Mouse (Mus musculus) G1E (cell line): Measurements from ENCODE around the gene Dennd2a. TPM values are rescaled to one million over a fixed set of nuclear protein-coding genes. Genes with fewer than 3 reads are reported as not detected.

ENCODE experiments used
- ATAC-seq: 2 replicates; pipeline ENCODE4 v1.8.0; 2016; ENCODE audit warnings: mild to moderate bottlenecking; ENCODE audit not compliant: insufficient number of reproducible peaks, poor library complexity, low FRiP score, severe bottlenecking; ENCODE audit errors: extremely low read depth
- DNase-seq: peaks from one replicate; pipeline ENCODE4 v3.0.0; 2012; ENCODE audit warnings: low spot score
- H3K27me3 ChIP-seq: 2 replicates; pipeline ENCODE4 v1.6.1; 2012; ENCODE audit warnings: mild to moderate bottlenecking, low read length, inconsistent platforms; ENCODE audit not compliant: insufficient read depth
- H3K36me3 ChIP-seq: replicated peaks from 2 replicates; pipeline ENCODE3; 2012; ENCODE audit warnings: mild to moderate bottlenecking, inconsistent platforms
- H3K4me1 ChIP-seq: 2 replicates; pipeline ENCODE4 v1.6.1; 2012; ENCODE audit warnings: low read depth, low read length, inconsistent platforms, mixed read lengths; ENCODE audit not compliant: insufficient read depth
- H3K4me3 ChIP-seq: 2 replicates; pipeline ENCODE4 v1.5.1; 2012; ENCODE audit warnings: low read depth, mild to moderate bottlenecking, inconsistent platforms, low read length, moderate library complexity, mixed read lengths
- H3K9me3 ChIP-seq: replicated peaks from 2 replicates; pipeline ENCODE4 v1.6.1; 2012; ENCODE audit warnings: inconsistent platforms
- CTCF ChIP-seq: IDR thresholded peaks from 2 replicates; pipeline ENCODE4 v1.5.1; 2012; ENCODE audit warnings: low read depth, low read length, inconsistent platforms, mixed read lengths
- GATA1 ChIP-seq: IDR thresholded peaks from 2 replicates; pipeline ENCODE4 v1.6.1; 2012; ENCODE audit warnings: borderline replicate concordance, low read length, inconsistent platforms, mixed read lengths
- GATA2 ChIP-seq: IDR thresholded peaks from 2 replicates; pipeline ENCODE4 v1.6.1; 2012; ENCODE audit warnings: low read depth, low read length, inconsistent platforms, borderline replicate concordance
- POLR2AphosphoS5 ChIP-seq: IDR thresholded peaks from 2 replicates; pipeline ENCODE4 v1.6.1; 2012; ENCODE audit warnings: low read depth, low read length, inconsistent platforms; ENCODE audit not compliant: insufficient replicate concordance
- TAL1 ChIP-seq: conservative IDR thresholded peaks from 2 replicates; pipeline ENCODE4 v1.6.1; 2012; ENCODE audit warnings: low read depth, low read length, inconsistent platforms, mixed read lengths
- polyA plus RNA-seq: library from polyadenylated mRNA; stranded (reverse); fragments of >175 nt; gene quantifications from 2 replicates; pipeline ENCODE4 v1.2.3, GENCODE M21; 2012
- total RNA-seq, 2 experiments: library from RNA; stranded (forward) in 1 of 2; stranded (reverse) in 1 of 2; fragments of 200-1000 nt in 1 of 2; fragments of >200 nt in 1 of 2; fragmentation: Nextera tagmentation in 1 of 2; gene quantifications; 2 replicates each; pipeline ENCODE4 v1.2.3; 2014 to 2017

Dennd2a gene
- total RNA-seq (2014; fragmentation: Nextera tagmentation) (not detected in 2 replicates), total RNA-seq (2017) (0.12 and 0.38 TPM in 2 replicates), polyA plus RNA-seq (not detected in 2 replicates)

DNA sequence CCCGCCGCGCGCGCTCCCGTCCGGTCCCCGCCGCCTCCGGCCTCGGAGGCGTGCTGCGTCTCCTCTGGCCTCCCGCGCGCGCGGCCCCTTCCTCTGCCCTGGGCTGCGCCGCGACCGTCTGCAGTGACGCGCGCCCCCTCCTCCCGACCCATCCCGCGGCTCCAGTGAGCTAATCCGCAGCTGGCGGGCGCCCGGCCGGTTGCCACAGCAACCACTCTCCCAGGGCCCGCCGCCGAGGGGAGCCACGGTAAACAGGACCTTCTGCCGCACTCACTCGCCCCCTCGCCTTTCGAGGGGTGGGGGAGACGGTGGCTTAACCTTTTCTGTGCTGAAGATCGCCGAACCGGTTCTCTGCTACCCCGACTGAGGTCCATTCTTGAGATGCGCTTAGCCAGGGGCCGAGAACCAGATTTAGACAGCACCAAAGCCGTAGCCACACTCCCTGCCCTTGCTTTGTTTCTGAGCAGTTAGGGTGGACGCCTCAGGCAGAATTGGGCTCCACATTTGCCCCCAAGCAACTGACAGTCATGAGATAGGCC lies at the start of gene Dennd2a:
Gene Dennd2a, minus strand, starts transcription at position 145 of the 539 bp plus-strand sequence.
- H3K4me3 ChIP-seq = no peak within 1 kb of the TSS
- H3K4me1 ChIP-seq = peaks cover 7% of the 10 kb centered on the region
- no peak for ATAC-seq

DNA sequence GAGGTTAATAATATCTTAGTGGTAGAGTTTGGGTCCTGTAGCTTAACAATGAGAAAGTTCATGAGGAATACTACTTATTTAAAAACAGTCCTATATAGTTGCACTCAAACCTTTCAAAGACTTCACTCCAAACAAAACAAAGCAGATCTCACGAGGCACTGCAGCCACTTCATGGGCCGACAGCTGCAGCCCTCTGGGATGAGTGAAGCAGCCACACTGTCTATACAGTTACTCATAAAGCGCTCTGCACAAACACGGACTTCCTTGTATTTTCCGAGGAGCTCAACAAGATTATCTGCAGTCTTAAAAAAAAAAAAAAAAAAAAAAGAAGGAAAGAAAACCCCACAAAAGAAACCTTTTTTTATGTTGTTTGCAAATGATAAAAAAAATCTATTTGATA lies 49.7 kb upstream of the Dennd2a start:
- H3K4me1 ChIP-seq = peaks cover 5% of the 10 kb centered on the region
- no peak overlapping the region for H3K4me3 ChIP-seq
- ATAC-seq = no peak
- DNase-seq = no peak
- no peaks in the 10 kb centered on the region for H3K27me3 ChIP-seq
- TF ChIP-seq GATA1 = no peak
- no peak for TF ChIP-seq CTCF
- TF ChIP-seq TAL1 = no peak
- no peak for TF ChIP-seq POLR2AphosphoS5
- TF ChIP-seq GATA2 = no peak
- peaks cover 47% of the 10 kb centered on the region for H3K36me3 ChIP-seq
- no peaks in the 10 kb centered on the region for H3K9me3 ChIP-seq

More for the DNA sequence above, at the start of gene Dennd2a:
- H3K27me3 ChIP-seq = peaks cover 42% of the 10 kb centered on the region
- no peaks in the 10 kb centered on the region for H3K36me3 ChIP-seq
- DNase-seq = no peak
- TF ChIP-seq POLR2AphosphoS5 = no peak
- TF ChIP-seq GATA2 = no peak
- no peak for TF ChIP-seq CTCF
- TF ChIP-seq TAL1 = no peak
- TF ChIP-seq GATA1 = no peak
- H3K9me3 ChIP-seq = peaks cover 2% of the 10 kb centered on the region

DNA sequence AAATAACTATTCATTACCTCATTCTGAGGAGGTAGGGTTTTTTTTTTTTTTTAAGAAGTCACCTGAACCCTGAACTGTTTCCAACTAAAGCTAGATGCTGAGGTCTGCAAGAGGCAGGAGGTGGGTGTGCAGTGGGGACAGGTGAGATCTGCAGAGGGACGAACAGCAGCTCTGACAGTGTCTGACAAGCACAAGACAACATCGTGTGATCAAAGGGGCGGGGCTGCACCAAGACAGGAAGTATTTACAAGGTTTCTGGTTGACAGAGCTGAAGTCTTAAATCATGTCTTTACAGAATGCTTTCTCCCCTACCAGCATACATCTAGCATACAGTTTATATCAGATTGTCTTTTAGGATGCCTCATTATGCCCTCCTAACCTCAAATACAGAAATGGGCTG lies 49.2 kb upstream of the Dennd2a start:
- Histone ChIP-seq H3K9me3 (no peaks in the 10 kb centered on the region), H3K4me1 (peaks cover 5% of the 10 kb centered on the region), H3K4me3 (no peak overlapping the region), H3K27me3 (no peaks in the 10 kb centered on the region), H3K36me3 (peaks cover 51% of the 10 kb centered on the region)
- no peak for DNase-seq
- no peak for ATAC-seq
- TF ChIP-seq TAL1 = no peak
- TF ChIP-seq GATA2 = no peak
- no peak for TF ChIP-seq POLR2AphosphoS5
- TF ChIP-seq CTCF = no peak
- TF ChIP-seq GATA1 = no peak

DNA sequence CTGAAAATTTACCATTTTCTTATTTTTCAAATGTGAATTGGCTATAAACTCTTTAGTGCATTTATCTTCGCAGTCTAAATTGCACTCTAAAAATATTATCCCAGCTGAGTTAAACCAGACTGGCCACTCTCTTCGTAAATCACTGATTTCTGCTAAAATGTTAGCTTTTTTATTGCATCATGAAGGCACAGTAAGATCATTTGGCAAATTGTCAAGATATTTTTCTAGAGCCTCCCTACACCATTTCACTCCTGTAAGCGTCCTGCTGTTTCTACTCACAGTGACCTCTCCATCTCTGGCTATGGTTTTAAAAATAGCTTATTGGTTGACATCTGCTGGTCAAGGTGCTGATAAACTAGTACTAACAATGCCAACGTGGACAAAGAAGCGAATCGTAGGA lies 48.4 kb upstream of the Dennd2a start:
- H3K27me3 ChIP-seq = no peaks in the 10 kb centered on the region
- H3K36me3 ChIP-seq = peaks cover 49% of the 10 kb centered on the region
- H3K4me1 ChIP-seq = peaks cover 5% of the 10 kb centered on the region
- H3K9me3 ChIP-seq = no peaks in the 10 kb centered on the region
- DNase-seq (no peak), ATAC-seq (no peak)
- no peak overlapping the region for H3K4me3 ChIP-seq
- TF ChIP-seq TAL1 (no peak), GATA1 (no peak), GATA2 (no peak), POLR2AphosphoS5 (no peak)

DNA sequence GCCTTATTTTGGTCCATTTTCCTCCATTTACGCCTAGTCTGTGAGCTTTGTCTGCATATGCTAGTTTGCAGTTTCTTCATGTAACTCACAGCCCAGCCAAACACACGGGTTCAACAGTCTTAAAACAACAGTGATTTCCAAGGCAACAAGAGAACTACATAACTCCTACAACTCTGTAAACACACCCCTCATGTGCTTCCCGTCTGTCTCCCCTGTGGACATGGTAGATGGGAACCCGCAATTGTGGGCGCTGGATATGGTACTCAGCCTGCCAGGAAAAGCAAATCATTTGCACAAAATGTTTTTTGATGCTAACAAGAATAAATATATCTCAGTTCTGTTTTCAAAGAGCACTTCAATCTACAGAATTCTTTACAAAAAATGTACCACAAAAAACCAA lies 46.9 kb upstream of the Dennd2a start:
- ATAC-seq = no peak
- DNase-seq = no peak
- H3K4me1 ChIP-seq = peaks cover 5% of the 10 kb centered on the region
- H3K4me3 ChIP-seq = no peak overlapping the region
- TF ChIP-seq GATA1 = no peak
- TF ChIP-seq POLR2AphosphoS5 = no peak
- TF ChIP-seq GATA2 = no peak
- no peak for TF ChIP-seq CTCF
- no peak for TF ChIP-seq TAL1
- H3K36me3 ChIP-seq = peaks cover 56% of the 10 kb centered on the region
- H3K9me3 ChIP-seq = no peaks in the 10 kb centered on the region
- H3K27me3 ChIP-seq = no peaks in the 10 kb centered on the region

DNA sequence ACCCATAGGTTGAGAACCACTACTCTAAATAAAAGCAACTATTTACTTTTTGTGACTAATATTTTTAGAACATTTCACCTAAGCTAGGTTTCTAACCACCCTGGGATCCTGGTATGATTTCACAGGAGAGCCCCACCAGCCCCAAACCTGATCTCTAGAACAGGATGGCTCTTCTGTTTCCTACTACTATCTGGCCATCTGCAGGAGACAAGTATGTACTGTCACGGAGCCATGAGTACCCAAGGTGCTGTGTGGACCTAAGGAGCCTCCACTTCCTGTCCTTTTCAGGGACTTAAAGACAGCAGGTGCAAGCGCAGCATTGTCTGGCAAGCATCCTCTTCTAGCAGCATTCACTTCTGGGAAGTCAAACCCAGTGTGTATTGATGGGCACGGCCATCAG lies 44.2 kb upstream of the Dennd2a start:
- Histone ChIP-seq H3K27me3 (no peaks in the 10 kb centered on the region), H3K4me1 (peaks cover 1% of the 10 kb centered on the region), H3K9me3 (no peaks in the 10 kb centered on the region), H3K36me3 (peaks cover 71% of the 10 kb centered on the region), H3K4me3 (no peak overlapping the region)
- no peak for DNase-seq
- no peak for ATAC-seq
- TF ChIP-seq POLR2AphosphoS5 (no peak), GATA2 (no peak), TAL1 (no peak), CTCF (no peak), GATA1 (no peak)
